Mouse (Mus musculus) liver, embryonic 14.5 days (tissue): ENCODE data around the gene Ccdc170.

ENCODE experiments used
- CTCF ChIP-seq: IDR thresholded peaks from 2 replicates; pipeline ENCODE4 v1.5.1; 2016; ENCODE audit warnings: antibody characterized with exemption, low read depth, control low read depth
- EP300 ChIP-seq: IDR thresholded peaks from 2 replicates; pipeline ENCODE4 v1.6.1; 2016; ENCODE audit warnings: antibody characterized with exemption, low read depth

- TF ChIP-seq CTCF, result no peak
- TF ChIP-seq EP300, result no peak
These were observed 76.8 kb downstream of the Ccdc170 start for GRCm38 (mm10) chr10:4559132-4559531.
